Mouse (Mus musculus): ENCODE data around the gene Serpinb9.

Gene Serpinb9

DNA sequence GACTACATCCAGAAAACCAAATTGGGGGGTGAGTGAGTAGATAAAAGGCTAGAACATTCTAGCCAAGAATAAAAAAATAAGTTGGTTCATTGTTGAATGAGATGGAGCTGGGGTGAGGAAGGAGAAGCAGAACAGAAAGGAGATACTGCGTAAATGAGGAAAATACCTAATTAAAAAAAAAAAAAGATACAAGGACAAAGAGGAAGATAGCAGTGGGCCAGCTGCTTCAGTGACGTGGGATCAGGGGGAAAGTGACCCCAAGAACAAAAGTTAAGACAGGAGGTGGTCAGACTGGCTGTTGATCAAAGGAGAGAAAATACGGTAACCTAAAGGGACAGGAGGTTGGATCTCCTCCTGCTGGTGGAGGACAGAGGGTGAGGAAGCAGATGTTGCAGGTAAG lies at the start of gene Serpinb9:
Gene Serpinb9, plus strand, starts transcription at position 301 of the 400 bp plus-strand sequence.
- DNase-seq (ENCODE audit: low spot score in 2 of 2): no peak

DNA sequence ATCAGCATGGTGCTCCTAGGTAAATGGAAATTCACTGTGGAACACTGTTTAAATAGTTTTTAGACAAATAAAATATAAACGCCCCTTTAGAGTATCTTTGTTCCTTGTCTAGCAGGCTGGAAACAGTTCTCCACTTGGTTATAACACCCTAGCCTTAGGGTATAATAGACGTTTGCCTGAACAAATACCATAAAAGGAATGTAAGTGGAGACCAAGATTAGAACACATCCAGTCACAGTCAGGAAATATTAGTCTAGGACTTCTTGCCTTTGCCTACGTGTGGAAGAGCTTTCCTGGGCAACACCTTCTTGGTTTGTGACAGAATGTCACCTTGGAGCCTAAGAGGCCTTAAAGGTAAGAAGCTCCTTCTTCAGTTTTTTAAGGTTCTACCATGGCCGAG lies 46.5 kb upstream of the Serpinb9 start:
- DNase-seq (ENCODE audit: low spot score in 2 of 2): no peak

DNA sequence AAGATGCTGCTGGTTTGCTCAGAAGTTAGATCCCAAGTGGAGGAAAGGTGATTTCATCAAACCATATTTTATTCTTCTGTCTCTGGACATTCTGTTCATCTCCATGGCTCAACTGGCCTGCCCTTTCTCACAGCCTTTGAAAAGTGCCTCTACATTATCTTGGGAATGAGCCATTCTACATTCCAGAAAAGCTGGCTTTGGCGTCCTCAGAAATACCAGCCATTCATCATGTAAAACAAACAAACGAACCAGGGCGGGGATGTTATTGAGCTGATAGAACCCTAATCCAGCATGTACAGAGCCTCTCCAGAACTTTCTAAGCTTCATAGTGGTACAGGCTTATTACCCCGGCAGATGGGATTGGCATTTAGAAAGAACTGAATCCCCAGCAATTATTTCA lies 45.1 kb upstream of the Serpinb9 start:
- DNase-seq (ENCODE audit: low spot score in 2 of 2): no peak

DNA sequence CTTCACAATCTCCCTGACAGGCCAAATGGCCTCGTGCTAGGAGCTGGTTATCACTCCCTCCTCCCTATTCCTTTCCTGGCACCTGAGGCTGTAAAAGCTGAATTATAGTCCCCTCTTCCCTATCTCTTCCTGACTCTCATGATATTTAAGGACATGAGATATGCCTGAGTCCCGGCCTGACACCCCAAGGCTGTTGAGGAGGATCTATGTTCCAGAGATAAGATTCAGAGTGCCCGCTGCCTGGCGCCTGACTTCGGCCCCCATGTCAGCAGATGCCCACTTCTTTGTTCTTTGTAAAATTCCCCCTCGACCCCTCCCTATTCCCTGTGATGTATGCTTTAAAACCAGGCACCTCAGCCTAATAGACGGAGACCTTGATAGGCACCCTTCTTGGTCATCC lies 44.5 kb upstream of the Serpinb9 start:
- DNase-seq (ENCODE audit: low spot score in 2 of 2): peak in 1 of 2 experiments; percentile 44

DNA sequence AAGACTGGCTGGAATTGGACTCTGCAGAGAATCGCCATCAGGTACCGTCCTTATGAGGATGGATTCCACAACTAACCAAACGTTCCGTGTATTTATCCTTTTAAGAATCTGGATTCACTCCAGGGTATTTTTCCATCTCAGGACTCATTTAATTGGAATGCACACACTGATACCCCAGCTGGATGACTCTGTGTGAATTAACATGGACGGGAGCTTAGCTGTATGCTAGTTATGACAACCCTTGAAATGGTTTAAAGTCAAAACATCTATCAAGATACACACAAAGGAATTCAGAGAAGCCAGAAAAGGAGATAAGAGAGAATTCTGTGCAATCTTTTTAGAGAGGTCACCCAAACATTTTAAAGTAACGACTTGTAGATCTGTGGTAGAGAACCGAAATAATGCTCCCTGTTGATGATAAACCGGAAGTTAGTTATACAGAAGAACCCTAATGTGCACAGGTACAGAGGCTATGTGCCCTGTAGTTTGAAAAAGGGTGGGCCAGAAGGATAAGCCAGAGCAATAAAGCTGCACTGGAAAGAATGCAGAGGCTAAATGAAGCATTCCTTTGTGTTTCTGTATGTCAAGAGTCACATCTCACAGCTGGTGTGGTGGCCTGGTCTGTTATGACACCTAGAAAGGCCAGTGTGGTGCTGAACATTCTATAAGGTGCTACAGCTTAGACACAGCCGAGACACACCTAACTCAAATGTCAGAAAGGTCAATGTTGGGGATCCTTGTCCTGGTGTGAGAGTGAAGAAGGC lies 38.9 kb upstream of the Serpinb9 start:
- no peak for DNase-seq (ENCODE audit: low spot score in 2 of 2)

DNA sequence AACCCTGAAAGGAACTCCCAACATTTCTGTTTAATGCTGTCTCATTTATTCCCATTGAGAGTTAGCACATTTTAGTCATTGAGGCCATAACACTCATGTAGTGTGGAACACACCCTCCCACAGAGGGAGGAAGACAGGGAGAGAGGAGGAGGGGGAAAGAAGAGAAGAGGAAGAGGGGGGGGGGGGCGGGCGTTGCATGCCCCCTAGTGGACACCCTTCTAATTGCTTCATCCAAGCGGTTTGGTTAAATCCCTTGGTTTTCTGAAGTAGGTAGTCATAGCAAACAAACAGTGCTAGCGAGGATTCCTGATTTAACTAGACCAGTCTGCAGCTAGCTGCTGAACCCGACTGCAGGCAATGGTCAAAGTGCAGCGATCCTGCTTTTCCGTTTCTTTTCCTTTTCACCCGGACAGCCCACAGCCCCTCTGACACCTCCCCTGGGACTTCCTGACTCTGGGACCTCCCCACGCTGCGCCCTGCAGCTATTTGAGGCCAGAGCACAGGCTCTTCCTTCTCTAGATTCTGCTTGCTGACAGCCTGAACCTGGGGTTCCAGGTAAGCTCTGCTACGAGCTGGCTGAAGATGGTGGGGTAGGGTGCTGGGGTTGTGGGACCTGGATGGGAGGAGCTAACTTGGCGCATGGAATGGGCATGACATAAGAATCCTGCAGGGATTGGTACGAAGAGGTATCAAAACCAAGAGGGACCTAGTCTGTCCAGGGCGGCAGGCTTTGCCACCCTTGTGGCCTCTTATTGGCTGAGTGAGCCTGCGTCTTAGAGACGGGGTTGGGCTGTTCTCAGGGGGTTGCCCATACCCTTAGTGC lies 37.9 kb upstream of the Serpinb9 start, which contains the start of gene Serpinb6b:
Gene Serpinb6b, plus strand, starts transcription at position 221 of the 823 bp plus-strand sequence.
- DNase-seq (ENCODE audit: low spot score in 2 of 2): peak; percentile 42 to 72

DNA sequence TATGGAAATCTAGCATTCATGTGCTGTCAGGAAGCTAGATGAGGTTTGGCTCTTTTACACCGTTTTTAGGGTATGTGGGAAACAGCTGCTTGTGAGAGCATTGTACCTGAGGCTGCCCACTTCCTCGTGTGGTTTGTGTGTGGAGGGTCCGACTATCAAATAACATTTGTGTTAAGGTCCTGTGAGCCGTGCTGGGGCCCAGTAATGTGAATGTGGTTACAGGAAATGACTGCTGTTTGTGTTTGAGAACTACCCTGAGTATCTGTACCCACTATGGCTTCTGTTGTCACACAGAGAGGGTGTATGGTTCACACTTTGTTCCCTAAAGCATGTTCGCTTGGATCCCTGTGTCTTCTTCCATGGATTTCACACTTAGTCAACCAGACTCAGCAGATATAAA lies 36.9 kb upstream of the Serpinb9 start:
- DNase-seq (ENCODE audit: low spot score in 2 of 2): peak; percentile 19 to 60

DNA sequence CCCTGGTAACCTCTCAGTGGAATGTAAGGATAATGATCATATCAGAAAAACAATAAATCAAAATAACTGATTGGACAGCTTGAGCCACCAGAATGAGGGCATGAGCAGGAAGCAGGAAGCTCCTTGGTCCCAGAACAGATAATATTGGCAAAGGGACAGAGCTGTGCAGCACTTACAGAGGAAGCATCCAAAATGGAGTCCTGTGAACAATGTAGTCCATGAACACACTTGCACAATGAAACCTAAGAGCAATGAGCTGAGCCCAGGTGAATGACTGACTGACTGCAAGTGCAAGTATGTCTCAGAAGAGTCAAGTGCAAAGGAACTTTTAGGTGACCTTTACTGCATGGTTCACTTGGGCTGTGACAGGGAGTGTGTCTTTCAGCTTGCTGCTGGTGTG lies 35.8 kb upstream of the Serpinb9 start:
- no peak for DNase-seq (ENCODE audit: low spot score in 2 of 2)

DNA sequence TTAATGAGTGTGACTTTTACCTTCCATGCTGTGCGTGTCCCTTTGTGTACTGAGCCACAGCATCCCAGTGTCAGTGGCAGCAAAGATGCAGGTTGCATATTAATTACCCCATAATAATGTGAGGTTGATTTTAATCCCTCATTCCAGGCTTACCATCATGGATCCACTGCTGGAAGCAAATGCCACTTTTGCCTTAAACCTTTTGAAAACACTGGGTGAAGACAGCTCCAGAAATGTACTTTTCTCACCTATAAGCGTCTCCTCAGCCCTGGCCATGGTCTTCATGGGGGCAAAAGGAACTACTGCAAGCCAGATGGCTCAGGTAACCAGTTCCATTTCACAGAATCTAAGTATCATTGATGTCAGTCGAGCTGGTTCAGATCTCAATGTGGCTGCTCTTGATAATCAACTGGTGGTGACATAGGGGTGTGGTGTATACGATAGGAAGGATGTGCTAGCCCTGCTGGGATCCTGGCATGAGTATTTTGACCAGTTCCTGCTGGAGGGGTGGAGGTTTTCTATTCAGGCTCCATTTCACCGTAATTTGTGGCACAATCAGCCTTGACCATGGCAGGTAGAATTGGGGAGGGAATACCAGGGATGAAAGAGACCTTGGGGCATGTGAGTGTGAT lies 34.6 kb upstream of the Serpinb9 start:
- peak; percentile 69 to 74 for DNase-seq (ENCODE audit: low spot score in 2 of 2)

DNA sequence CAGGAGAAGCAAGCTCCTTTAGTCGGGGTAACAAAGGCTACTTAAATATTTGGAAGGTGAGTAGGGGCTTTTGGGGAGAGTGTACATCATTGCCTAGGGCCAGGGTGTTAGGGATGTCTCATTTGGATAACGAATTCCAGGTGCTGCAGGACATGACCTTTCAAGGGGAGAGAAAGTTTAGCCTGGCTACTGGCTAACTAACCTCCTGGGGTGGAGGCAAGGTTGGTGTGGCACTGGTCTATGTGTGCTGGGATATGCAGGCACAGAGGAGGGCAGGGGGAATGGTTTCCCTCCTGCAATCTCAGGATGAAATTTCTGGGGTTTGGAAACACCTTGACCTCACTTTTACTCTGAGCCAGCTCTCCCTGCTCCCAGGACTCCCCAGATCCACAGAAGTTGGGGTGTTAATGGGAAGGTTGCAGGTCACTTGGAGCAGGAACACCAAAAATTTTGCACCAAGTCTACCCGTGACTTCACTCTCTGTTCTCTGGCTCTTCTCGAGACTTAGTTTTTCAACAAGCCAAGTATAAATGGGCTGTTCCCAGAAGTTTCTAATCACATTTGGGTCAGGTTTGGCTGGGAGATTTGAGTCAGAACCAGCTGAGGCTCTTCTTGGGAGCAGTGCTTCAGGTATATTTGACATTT lies 33.9 kb upstream of the Serpinb9 start:
- peak; percentile 32 to 67 for DNase-seq (ENCODE audit: low spot score in 2 of 2)

DNA sequence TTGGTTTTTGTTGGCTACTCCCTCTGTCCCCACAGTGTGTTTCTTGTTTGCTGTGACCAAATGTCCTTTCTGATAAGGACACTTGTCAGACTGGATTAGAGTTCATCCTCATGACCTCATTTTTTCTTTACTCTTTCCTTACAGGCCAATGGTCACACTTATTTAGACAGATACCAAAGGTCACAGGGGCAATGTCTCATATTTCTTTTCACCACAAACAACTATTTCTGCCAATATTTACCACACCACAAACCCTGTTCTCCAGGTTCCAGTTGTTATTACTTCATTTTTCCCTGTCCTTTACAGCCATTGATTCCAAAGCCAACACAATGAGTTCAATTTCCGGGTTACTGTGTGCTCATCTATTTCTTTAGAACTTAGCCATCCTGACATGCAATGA lies 33.4 kb upstream of the Serpinb9 start:
- no peak for DNase-seq (ENCODE audit: low spot score in 2 of 2)

DNA sequence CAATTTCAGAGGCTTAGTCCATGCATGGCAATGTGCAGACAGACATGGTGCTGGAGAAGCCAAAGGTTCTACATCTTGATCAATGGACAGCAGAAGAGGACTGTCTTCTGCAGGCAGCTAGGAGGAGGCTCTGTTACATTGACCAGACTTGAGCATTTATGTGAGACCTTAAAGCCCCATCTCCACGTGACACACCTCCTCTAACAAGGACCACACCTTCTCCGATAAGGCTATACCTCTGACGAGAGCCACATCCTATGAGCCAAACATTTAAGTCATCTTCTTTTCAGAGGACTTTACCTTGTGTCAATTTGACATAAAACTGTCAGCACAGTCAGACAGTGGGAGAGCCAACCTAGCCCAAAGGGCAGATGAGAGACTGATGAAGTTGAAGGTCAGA lies 32.3 kb upstream of the Serpinb9 start:
- no peak for DNase-seq (ENCODE audit: low spot score in 2 of 2)

DNA sequence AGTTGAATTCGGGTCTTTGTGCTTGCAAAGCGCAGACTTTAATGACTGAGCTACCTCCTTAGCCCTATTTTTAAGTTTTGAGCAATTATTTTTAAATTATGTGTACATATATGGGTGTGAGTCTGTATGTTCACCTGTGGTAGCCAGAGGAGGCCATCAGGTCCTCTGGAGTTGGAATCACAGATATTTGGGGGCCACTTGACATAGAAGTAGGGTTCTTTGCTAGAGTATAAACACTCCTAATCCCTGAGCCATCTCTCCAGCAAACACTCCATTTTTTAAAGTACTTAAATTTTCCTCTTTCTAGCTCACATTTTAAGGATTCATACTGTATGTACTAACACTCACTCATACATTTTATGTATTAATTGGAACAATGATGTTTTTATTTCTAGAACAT lies 28.8 kb upstream of the Serpinb9 start:
- no peak for DNase-seq (ENCODE audit: low spot score in 2 of 2)

DNA sequence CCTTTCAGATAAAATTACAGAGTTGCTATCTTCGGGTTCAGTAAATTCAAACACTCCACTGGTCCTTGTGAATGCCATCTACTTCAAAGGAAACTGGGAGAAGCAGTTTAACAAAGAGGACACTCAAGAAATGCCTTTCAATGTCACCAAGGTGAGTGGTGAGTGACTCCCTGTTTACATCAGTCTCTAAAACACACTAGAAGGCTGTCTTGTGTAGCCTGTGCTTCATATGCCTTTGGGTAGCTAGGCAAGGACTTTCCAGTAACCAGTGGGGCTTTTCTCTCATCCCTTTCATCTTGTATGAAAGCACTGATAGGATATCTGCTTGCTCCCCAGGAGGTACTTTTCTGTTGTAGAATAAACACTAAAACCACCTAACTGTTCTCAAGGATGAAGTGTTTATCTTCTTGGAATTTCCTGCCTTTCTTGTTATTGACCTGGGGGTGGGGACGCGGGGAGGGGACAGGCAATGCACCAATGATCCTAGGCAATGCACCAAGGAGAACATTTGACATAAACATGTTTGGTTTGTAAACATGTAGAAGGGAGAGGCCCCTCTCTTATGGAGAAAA lies 28.1 kb upstream of the Serpinb9 start:
- no peak for DNase-seq (ENCODE audit: low spot score in 2 of 2)

DNA sequence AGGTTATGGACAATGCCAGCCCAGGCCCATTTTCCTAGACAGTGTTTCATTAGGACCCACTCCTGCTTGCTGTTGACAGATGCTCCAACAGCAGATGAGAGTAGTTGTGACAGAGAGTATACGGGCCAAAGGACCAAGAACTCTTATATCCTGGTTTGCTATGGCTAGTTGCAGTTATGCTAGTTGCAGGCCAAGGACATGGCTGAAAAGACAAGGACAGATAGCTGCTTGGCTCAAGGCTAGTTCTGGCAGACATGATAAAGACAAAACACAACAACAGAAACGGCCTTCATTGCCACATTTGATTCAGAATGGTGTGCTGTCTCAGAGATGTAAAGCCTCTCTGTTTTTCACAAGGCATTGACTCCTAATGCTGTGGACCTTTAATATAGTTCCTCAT lies 27.3 kb upstream of the Serpinb9 start:
- no peak for DNase-seq (ENCODE audit: low spot score in 2 of 2)

DNA sequence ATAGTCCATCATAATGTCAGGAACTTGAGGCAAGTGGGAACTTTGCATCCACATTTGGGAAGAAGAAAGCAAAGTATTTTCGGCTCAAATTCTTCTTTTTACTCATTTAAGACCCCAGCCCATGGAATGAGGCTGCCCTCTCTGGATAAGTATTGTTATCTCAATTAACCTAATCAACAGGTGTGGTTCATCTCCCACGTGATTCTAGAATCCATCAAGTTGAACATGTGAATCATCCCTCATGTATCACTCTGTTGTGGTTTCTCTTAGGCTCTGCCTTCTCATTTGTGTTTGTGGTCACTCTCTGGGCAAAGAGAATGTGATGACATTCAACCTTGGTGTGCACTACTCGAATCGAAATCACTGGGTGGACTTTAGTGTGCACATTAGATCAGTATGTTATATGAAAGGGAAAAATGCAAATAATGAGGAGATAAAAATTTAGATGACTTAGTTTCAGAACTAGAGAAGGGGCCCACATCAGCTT lies 20.5 kb upstream of the Serpinb9 start:
- DNase-seq (ENCODE audit: low spot score in 2 of 2): no peak

DNA sequence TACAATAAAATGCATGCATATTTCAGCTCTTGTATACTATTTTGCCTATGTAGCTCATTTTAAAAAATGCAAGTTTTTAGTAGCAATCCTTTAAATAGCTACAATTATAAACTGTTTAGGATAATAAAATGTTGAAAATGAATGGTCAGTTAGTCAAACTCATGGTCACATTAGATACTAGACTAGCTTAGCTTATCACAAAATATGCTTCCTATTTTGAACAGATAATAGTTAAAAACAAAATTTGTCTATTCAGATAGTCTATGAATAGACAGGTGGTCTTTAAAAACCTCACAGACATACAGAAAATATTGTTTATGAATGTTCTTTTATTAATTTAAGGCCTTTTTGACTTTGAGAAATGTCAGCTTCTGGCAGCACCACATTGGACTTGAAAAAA lies 16.8 kb upstream of the Serpinb9 start:
- DNase-seq (ENCODE audit: low spot score in 2 of 2): no peak

DNA sequence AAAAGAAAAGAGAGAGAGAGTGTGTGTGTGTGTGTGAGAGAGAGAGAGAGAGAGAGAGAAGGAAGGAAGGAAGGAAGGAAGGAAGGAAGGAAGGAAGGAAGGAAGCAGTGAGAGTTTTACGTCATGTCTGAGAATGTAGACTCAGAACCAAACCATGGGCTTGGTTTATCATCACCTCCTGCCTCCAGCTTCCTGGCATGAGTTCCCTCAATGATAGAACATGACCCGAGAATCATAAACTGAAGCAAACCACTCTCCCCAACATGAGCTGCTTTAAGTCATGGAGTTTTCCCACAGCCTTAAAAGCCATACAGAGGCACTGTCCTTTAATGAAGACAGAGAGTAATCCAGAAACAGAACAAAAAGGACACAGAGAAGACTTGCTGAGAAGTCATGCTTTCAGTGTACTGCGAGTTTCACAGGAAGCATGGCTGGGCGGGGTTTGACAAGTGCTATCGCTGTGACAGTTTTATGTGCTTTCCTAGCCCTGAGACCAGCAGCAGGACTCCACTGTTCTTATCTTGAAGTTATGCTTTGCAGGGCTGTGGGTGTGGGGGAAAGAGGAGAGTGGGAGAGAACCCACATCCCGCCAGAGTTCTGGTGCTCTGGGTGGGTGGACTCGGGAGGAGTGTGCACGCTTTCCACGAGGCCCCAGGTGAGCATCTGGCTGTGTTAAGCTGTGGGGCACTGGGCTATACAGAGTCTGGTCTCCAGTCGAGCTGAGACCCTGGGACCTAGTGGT lies 9.7 kb upstream of the Serpinb9 start:
- DNase-seq (ENCODE audit: low spot score in 2 of 2): peak; percentile 80 to 81

DNA sequence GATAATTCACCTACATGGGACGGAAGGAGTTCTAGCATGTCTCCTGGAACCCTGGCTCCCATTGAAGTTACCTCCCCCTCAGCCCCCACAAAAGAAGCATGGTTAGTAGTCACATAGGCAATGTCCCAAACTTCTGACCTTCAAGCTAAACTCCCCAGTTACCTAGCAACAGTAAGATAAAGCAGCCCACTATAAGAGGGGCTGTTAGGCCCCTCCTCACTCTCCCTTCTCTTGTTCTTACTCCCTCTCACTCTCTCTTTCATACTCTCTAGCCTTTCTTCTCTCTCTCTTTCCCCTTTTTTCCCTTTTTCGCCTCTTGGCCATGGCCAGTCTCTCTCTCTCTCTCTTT lies 9.2 kb upstream of the Serpinb9 start:
- DNase-seq (ENCODE audit: low spot score in 2 of 2): no peak

DNA sequence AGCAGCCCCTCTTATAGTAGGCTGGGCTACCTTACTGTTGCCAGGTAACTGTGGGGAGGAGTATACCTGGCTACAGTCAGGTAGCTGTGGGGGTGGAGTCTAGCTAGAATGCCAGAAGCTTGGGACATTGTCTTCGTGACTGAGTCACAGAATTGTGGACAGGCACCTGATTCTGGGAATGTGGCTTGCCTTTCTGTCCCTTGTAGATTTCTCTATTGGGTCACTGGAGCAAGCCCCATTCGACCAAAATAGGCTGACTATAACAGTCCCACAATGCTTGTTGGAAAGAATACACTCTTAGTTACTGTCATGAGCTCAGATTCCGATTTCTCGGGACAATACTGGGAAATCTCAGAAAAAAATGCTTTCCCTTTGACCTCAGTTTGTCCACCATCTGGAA lies 8.0 kb upstream of the Serpinb9 start:
- no peak for DNase-seq (ENCODE audit: low spot score in 2 of 2)

DNA sequence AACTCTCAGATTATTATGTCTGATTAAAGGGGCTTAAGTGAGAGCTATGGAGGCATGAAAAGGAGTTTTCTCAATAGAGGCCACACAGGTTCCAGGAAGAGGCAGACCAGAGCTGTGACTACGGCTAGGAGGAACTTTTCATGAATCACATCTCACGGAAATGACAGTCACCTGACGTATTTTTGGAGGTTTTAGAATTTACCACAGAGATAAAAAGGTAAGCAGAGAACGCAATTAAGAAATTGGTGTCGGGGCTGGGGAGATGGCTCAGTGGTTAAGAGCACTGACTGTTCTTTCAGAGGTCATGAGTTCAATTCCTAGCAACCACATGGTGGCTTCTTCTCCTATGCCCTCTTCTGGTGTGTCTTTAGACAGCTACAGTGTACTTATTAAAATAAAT lies 1.7 kb upstream of the Serpinb9 start:
- no peak for DNase-seq (ENCODE audit: low spot score in 2 of 2)
